Mouse (Mus musculus): ENCODE data around the gene Srsf2. TPM values are rescaled to one million over a fixed set of nuclear protein-coding genes. Genes with fewer than 3 reads are reported as not detected.
"Not testable (repeated sequence)": the region's sequence is repeated elsewhere in the genome, so short reads cannot be mapped to it uniquely, and the experiment has no call there.

Srsf2 gene
- polyA plus RNA-seq, 1 experiment from 2014 or later = 360 TPM

GRCm38 (mm10) chr11:116826550-116827504, 26.1 kb downstream of the Srsf2 start:
- H3K9ac ChIP-seq (ENCODE audit: low read depth, low read length) = no peak overlapping the region
- peak overlapping the region; percentile 58 for H3K4me3 ChIP-seq (ENCODE audit: low read depth, low read length)
- H3K4me2 ChIP-seq (ENCODE audit: low read depth, low read length) = peak overlapping the region; percentile 75
- no peak overlapping the region for H3K27ac ChIP-seq (ENCODE audit: low read length)
- no peaks in the 10 kb centered on the region for H3K36me3 ChIP-seq (ENCODE audit: control insufficient read depth, insufficient read depth)
- peaks cover 19% of the 10 kb centered on the region for H3K27me3 ChIP-seq (ENCODE audit: control insufficient read depth, insufficient read depth, low read depth, low read length)
- H3K9me3 ChIP-seq (replicated peaks; ENCODE audit: control insufficient read depth, low read length) = no peaks in the 10 kb centered on the region
- 54% methylated on average over 17 of the region's 17 CpGs for WGBS (ENCODE audit: insufficient replicate concordance)
- peaks cover 4% of the 10 kb centered on the region for H3K4me1 ChIP-seq (ENCODE audit: control insufficient read depth, low read depth, low read length)
- ATAC-seq (ENCODE audit: low read depth) = no peak

GRCm38 (mm10) chr11:116825230-116825629, 27.7 kb downstream of the Srsf2 start:
- Histone ChIP-seq H3K27me3 (ENCODE audit: control insufficient read depth, insufficient read depth, low read depth, low read length) (peaks cover 19% of the 10 kb centered on the region), H3K9ac (ENCODE audit: low read depth, low read length) (no peak overlapping the region), H3K4me2 (ENCODE audit: low read depth, low read length) (no peak overlapping the region), H3K36me3 (ENCODE audit: control insufficient read depth, insufficient read depth) (no peaks in the 10 kb centered on the region), H3K27ac (ENCODE audit: low read length) (no peak overlapping the region), H3K4me3 (ENCODE audit: low read depth, low read length) (no peak overlapping the region), H3K9me3 (replicated peaks; ENCODE audit: control insufficient read depth, low read length) (no peaks in the 10 kb centered on the region), H3K4me1 (ENCODE audit: control insufficient read depth, low read depth, low read length) (peaks cover 4% of the 10 kb centered on the region)
- no peak for ATAC-seq (ENCODE audit: low read depth)
- WGBS (ENCODE audit: insufficient replicate concordance) = 46% methylated on average over 3 of the region's 5 CpGs

- H3K4me1 ChIP-seq (ENCODE audit: control insufficient read depth, low read depth, low read length); H3K9me3 ChIP-seq (replicated peaks; ENCODE audit: control insufficient read depth, low read length); H3K36me3 ChIP-seq (ENCODE audit: control insufficient read depth, insufficient read depth); H3K4me3 ChIP-seq (ENCODE audit: low read depth, low read length); H3K9ac ChIP-seq (ENCODE audit: low read depth, low read length); H3K27ac ChIP-seq (ENCODE audit: low read length); ATAC-seq (ENCODE audit: low read depth); H3K4me2 ChIP-seq (ENCODE audit: low read depth, low read length): not testable (repeated sequence)
- H3K27me3 ChIP-seq (ENCODE audit: control insufficient read depth, insufficient read depth, low read depth, low read length) = peaks cover 19% of the 10 kb centered on the region
- 72% methylated on average over 10 of the region's 10 CpGs for WGBS (ENCODE audit: insufficient replicate concordance)
Observed at GRCm38 (mm10) chr11:116823885-116824284, 29.0 kb downstream of the Srsf2 start.

GRCm38 (mm10) chr11:116823255-116823654, 29.6 kb downstream of the Srsf2 start:
- Histone ChIP-seq H3K9ac (ENCODE audit: low read depth, low read length) (no peak overlapping the region), H3K27ac (ENCODE audit: low read length) (no peak overlapping the region), H3K9me3 (replicated peaks; ENCODE audit: control insufficient read depth, low read length) (no peaks in the 10 kb centered on the region), H3K4me2 (ENCODE audit: low read depth, low read length) (no peak overlapping the region), H3K4me1 (ENCODE audit: control insufficient read depth, low read depth, low read length) (peaks cover 4% of the 10 kb centered on the region), H3K27me3 (ENCODE audit: control insufficient read depth, insufficient read depth, low read depth, low read length) (peaks cover 19% of the 10 kb centered on the region), H3K4me3 (ENCODE audit: low read depth, low read length) (no peak overlapping the region), H3K36me3 (ENCODE audit: control insufficient read depth, insufficient read depth) (no peaks in the 10 kb centered on the region)
- no peak for ATAC-seq (ENCODE audit: low read depth)
- 100% methylated on average over 2 of the region's 2 CpGs for WGBS (ENCODE audit: insufficient replicate concordance)

- Histone ChIP-seq H3K27me3 (ENCODE audit: control insufficient read depth, insufficient read depth, low read depth, low read length) (peaks cover 14% of the 10 kb centered on the region), H3K9me3 (replicated peaks; ENCODE audit: control insufficient read depth, low read length) (no peaks in the 10 kb centered on the region), H3K4me3 (ENCODE audit: low read depth, low read length) (no peak overlapping the region), H3K27ac (ENCODE audit: low read length) (no peak overlapping the region), H3K36me3 (ENCODE audit: control insufficient read depth, insufficient read depth) (no peaks in the 10 kb centered on the region), H3K4me1 (ENCODE audit: control insufficient read depth, low read depth, low read length) (no peaks in the 10 kb centered on the region), H3K4me2 (ENCODE audit: low read depth, low read length) (no peak overlapping the region), H3K9ac (ENCODE audit: low read depth, low read length) (no peak overlapping the region)
- ATAC-seq (ENCODE audit: low read depth) = no peak
- WGBS (ENCODE audit: insufficient replicate concordance) = 72% methylated on average over 10 of the region's 10 CpGs
Observed at GRCm38 (mm10) chr11:116822626-116823025, 30.3 kb downstream of the Srsf2 start.

- WGBS (ENCODE audit: insufficient replicate concordance) = 73% methylated on average over 10 of the region's 10 CpGs
- no peak overlapping the region for H3K27ac ChIP-seq (ENCODE audit: low read length)
- ATAC-seq (ENCODE audit: low read depth) = no peak
- peaks cover 10% of the 10 kb centered on the region for H3K27me3 ChIP-seq (ENCODE audit: control insufficient read depth, insufficient read depth, low read depth, low read length)
- no peak overlapping the region for H3K4me3 ChIP-seq (ENCODE audit: low read depth, low read length)
- no peak overlapping the region for H3K9ac ChIP-seq (ENCODE audit: low read depth, low read length)
- no peaks in the 10 kb centered on the region for H3K4me1 ChIP-seq (ENCODE audit: control insufficient read depth, low read depth, low read length)
- H3K36me3 ChIP-seq (ENCODE audit: control insufficient read depth, insufficient read depth) = no peaks in the 10 kb centered on the region
- H3K4me2 ChIP-seq (ENCODE audit: low read depth, low read length) = no peak overlapping the region
- no peaks in the 10 kb centered on the region for H3K9me3 ChIP-seq (replicated peaks; ENCODE audit: control insufficient read depth, low read length)
Observed at GRCm38 (mm10) chr11:116822215-116822614, 30.7 kb downstream of the Srsf2 start.

GRCm38 (mm10) chr11:116821057-116821940, 31.6 kb downstream of the Srsf2 start:
- H3K9ac ChIP-seq (ENCODE audit: low read depth, low read length) = no peak overlapping the region
- no peak overlapping the region for H3K4me2 ChIP-seq (ENCODE audit: low read depth, low read length)
- H3K4me3 ChIP-seq (ENCODE audit: low read depth, low read length) = no peak overlapping the region
- no peaks in the 10 kb centered on the region for H3K4me1 ChIP-seq (ENCODE audit: control insufficient read depth, low read depth, low read length)
- H3K27me3 ChIP-seq (ENCODE audit: control insufficient read depth, insufficient read depth, low read depth, low read length) = peaks cover 1% of the 10 kb centered on the region
- no peak overlapping the region for H3K27ac ChIP-seq (ENCODE audit: low read length)
- ATAC-seq (ENCODE audit: low read depth) = no peak
- 51% methylated on average over 13 of the region's 13 CpGs for WGBS (ENCODE audit: insufficient replicate concordance)
- no peaks in the 10 kb centered on the region for H3K9me3 ChIP-seq (replicated peaks; ENCODE audit: control insufficient read depth, low read length)
- H3K36me3 ChIP-seq (ENCODE audit: control insufficient read depth, insufficient read depth) = no peaks in the 10 kb centered on the region

GRCm38 (mm10) chr11:116819932-116820593, 32.8 kb downstream of the Srsf2 start:
- H3K36me3 ChIP-seq (ENCODE audit: control insufficient read depth, insufficient read depth) = no peaks in the 10 kb centered on the region
- no peak overlapping the region for H3K4me2 ChIP-seq (ENCODE audit: low read depth, low read length)
- no peaks in the 10 kb centered on the region for H3K4me1 ChIP-seq (ENCODE audit: control insufficient read depth, low read depth, low read length)
- no peak overlapping the region for H3K27ac ChIP-seq (ENCODE audit: low read length)
- no peak overlapping the region for H3K9ac ChIP-seq (ENCODE audit: low read depth, low read length)
- H3K4me3 ChIP-seq (ENCODE audit: low read depth, low read length) = no peak overlapping the region
- ATAC-seq (ENCODE audit: low read depth) = no peak
- no peaks in the 10 kb centered on the region for H3K27me3 ChIP-seq (ENCODE audit: control insufficient read depth, insufficient read depth, low read depth, low read length)
- 63% methylated on average over 5 of the region's 5 CpGs for WGBS (ENCODE audit: insufficient replicate concordance)
- no peaks in the 10 kb centered on the region for H3K9me3 ChIP-seq (replicated peaks; ENCODE audit: control insufficient read depth, low read length)
